Mouse (Mus musculus) frontal cortex, postnatal 25 days (tissue): Measurements from ENCODE around the gene Sun2.

ENCODE experiments used
- DNase-seq, 2 experiments: peaks; one replicate each; pipeline ENCODE4 v3.0.0; 2022; ENCODE audit warnings: low spot score in 2 of 2

Sun2 gene

DNA sequence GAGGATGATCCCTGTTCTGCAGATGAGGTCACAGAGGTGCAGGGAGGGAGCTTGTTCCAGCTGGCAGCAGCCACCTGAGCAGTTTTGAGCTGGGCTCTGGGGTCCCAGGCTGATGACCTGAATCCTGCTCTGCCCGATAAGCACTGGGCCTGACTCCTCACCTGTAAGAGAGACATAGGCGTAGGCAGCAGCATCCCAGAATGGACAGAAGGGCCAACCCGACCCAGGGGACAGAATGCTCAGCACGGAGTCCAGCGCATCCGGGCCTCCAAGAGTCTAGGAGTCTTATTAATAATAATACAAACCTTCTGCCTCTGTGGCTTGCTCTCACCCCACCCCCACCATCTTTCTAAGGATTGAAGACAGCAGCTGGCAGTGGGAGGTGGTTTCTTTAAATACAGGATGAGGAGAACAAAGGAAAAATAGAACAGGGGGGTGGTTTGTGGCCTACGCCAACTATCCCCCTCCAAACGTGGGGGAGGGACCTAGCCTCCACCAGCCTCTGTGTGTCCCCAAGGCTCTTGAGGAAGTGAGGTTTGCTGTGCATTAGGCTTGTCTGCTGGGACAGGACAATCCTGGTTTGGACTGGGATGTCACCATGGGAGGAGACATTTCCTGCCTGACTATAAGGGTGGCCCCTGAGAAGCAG, 13.8 kb upstream of the Sun2 start:
- no peak for DNase-seq

GRCm38 (mm10) chr15:79755176-79755575, 12.8 kb upstream of the Sun2 start:
- DNase-seq = no peak

DNA sequence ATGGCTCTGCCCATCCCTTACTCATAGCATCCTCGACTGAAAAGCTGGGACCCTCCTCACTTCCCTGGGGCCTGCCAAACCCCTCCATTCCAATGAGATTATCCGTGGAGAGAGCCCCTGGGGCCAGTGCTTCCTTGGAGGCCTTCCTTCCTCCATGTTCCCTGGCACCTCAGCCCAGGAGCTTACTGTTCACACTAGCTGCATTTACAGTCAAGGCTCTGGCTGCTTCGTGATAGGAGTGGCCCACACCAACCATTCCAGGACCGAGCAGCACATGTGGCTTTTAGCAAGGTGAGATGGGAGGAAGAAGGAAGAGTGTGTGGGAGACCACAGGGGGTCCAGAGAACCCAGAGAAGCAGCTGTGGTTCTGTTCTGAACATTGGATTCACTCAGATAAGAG, 11.5 kb upstream of the Sun2 start:
- DNase-seq = no peak

- no peak for DNase-seq
Measured at GRCm38 (mm10) chr15:79753420-79753752, 11.1 kb upstream of the Sun2 start.

GRCm38 (mm10) chr15:79752742-79753419, 10.5 kb upstream of the Sun2 start:
- DNase-seq = peak; percentile 60 to 77

DNA sequence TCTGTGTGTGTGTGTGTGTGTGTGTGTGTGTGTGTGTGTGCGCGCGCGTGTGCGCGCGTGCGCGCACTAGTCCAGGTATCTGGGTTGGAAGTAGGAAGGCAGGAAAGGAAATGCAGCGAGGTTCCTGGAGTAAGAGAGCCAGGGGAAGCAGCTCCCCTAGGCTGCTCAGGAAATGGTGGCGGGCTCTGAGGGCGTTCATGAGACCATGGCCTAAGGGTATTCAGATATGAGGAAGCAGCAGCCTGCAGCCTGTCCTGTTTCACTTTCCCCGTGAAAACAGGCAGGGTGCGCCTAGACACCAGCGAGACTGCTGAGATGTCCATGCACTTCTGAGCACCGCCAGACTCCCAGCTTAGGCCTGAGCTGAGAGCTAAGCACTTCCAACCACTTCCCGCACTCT, 9.4 kb upstream of the Sun2 start:
- no peak for DNase-seq

GRCm38 (mm10) chr15:79750266-79750665, 7.9 kb upstream of the Sun2 start:
- no peak for DNase-seq

- DNase-seq = no peak
Measured at GRCm38 (mm10) chr15:79749162-79749561, 6.8 kb upstream of the Sun2 start.

DNA sequence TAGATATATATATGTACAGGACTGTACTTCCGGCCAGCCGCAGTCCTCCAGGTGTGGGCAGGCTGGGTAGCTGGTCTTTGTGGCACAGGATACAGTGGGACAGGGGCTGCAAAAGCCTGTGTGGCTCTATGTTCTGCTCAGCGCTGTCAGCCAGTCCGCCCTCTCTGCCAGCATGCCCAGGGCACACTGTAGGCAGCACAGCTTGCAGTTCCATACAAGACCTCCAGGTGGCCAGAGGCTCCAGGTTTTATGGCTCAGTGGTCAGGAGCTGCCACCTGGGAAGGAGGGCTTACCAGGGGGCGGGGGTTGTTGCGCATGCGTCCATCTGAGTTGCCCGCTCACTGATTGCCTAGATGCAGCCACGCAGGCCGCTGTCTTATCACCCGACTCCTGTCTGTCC, 5.7 kb upstream of the Sun2 start:
- no peak for DNase-seq

GRCm38 (mm10) chr15:79745883-79746282, 3.5 kb upstream of the Sun2 start:
- no peak for DNase-seq

DNA sequence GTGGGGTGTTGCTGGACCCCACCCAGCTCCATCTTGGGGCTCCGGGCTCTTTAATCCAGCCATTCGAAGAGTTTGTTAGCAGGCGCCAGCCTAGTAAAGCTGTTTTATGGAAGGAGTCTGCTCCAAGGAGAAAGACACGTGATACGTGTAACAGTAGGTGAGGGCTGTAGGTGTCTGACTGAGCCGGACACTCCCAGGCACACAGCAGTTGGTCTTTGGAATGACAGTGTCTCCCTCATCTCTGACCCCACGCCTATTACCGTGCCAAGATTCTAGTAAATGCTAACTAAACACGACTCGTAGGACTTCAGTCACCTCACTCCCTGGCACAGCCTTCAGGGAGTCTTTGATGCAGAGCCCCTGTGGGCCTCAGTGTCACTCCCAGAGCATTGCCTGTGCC, 3.0 kb upstream of the Sun2 start:
- no peak for DNase-seq

DNA sequence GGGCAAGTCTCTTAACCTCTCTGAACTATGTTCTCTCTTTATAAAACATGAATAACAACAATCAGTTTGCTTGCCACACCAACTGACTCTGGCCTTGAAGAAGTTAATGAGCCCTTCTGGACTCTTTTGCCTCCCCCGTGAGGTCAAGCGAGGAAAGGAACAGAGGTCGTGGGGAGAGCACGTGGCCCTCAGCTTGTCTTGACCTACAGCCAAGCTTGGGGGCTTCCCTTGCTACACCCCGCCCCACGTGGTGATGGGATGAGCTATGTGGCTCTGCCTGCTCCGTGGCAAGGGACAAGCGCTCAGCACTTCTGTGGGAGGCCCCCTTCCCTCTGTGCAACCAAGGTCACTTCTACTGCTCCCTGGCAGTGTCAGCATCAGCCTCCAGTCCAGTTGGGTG, 2.4 kb upstream of the Sun2 start:
- DNase-seq = no peak

- DNase-seq = no peak
Measured at GRCm38 (mm10) chr15:79744001-79744400, 1.7 kb upstream of the Sun2 start.

DNA sequence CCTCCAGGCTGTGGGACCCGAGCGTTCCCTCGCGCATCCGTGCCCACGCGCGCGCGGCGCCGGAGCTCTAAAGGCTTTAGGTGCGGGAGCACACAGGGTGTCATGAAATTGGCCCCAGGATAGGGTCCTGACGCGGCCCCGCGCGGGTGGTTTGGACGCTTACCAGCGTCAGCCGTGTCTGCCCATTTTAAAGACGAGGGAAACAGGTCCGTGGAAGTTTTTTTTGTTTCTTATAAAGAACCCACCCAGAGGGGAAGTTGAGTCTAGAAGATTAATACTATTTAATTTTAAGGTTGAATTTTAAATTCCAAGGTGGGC, 329 bp upstream of the Sun2 start:
- no peak for DNase-seq

DNA sequence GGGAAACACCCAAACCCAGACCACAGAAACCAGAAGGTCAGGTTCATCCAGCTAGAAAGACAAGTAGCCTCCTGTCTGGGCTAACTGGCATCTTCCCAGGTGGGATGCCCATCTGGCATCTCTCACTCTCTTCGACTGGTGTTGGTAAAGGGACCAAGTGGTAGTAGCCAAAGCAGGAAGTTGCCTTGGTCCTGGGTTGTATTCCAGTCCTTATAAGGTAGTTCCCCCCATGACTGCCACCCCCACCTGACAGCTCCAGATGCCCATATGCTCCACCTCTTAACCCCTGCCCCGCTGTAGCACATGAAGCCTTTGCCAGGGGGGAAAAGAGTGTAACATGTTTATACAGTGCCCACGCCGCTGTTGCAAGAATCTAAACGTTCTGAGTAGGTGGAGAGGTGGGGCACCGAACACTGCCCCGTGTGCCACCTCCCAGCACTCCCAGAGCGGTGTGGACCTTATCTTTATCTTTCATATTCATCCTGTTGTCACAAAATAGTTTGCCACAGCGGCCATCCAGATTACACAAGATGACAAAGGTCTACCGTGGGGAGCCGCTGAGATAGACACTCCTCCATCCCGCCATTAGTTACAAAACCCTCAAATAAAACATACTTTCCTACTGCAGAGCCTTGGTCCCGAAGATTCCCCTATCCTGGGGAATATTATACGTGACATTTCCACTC, 1.0 kb downstream of the Sun2 start:
- DNase-seq = no peak

GRCm38 (mm10) chr15:79740739-79741138, 1.6 kb downstream of the Sun2 start:
- DNase-seq = no peak

DNA sequence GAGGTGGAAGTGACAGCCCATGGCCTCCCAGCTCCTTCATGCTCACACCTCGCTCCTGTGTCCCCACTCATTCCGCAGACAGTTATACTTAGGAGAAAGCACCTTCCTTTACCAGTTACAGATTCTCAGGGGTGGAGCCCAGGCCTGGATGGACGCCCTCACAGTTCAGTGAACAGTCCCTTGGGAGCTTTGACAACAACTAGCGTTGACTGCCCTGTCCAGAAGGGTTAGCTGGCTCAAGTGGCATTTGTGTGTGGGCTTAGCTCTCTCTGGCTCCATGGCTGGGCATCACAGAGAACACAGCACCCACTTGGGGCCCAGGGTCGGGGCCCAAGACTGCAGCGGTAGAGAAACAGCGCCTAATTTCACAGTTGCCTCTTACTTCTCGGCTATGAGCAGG, 8.0 kb downstream of the Sun2 start:
- DNase-seq = no peak

DNA sequence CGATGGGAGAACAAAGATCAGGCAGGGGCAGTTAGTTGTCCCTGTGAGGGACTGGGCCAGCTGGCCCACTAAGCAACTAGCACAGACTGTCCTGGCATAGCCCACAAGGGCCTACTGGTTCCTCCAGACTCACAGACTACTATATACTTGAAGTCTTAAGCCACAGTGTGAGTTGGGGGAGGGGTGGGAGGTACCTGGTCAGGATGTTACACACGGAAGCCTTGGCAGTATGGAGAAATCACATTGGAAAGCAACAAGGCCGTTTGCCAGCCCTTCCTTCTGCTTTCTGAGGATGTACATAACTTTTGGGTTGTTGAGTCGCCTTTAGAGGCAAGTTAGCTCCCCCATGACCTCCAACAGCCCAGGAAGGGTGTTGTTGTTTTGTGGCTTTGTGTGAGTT, 8.7 kb downstream of the Sun2 start:
- no peak for DNase-seq

DNA sequence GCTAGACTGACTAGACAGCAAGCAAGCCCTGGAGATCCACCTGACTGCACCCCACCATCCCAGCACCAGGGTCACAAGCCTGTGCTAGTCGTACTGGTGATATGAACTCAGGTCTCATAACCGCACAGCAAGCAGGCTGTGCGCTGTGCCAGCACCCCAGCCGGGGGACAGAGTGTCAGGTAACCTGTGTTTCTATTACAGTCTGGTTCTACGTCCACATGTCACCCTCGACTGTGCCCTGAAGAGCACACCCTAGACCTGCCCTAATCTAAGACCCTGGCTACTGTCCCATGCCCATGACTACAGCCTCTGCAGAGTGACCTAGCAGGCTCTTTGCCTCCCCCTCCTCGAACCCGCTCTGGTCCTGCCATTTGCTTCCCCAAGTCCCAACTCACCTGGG, 9.1 kb downstream of the Sun2 start:
- no peak for DNase-seq

DNA sequence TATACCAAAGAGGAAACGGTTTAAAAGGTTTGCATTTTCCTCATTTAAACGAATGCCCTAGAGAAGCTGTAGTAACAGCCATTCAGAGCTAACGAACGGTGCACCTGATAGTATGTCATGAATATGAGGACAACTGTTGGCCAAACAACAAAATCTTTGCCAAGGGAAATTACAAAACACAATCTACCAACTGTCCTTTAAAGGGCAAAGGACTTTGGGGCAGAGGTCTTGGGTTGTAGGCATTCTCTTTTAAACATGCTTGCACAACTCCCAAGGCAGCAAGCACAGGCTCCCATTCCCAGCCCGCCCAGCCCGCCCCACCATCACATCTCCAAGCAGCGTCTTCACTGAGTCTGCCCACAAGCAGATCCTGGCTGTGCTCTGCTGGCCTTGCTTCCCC, 10.8 kb downstream of the Sun2 start:
- DNase-seq = no peak

GRCm38 (mm10) chr15:79728731-79729388, 13.5 kb downstream of the Sun2 start:
- no peak for DNase-seq

GRCm38 (mm10) chr15:79728311-79728710, 14.0 kb downstream of the Sun2 start:
- no peak for DNase-seq

GRCm38 (mm10) chr15:79727840-79728239, 14.5 kb downstream of the Sun2 start:
- no peak for DNase-seq
